ENCODE assay signal across 9 mouse cellular contexts in the genomic region with DNA sequence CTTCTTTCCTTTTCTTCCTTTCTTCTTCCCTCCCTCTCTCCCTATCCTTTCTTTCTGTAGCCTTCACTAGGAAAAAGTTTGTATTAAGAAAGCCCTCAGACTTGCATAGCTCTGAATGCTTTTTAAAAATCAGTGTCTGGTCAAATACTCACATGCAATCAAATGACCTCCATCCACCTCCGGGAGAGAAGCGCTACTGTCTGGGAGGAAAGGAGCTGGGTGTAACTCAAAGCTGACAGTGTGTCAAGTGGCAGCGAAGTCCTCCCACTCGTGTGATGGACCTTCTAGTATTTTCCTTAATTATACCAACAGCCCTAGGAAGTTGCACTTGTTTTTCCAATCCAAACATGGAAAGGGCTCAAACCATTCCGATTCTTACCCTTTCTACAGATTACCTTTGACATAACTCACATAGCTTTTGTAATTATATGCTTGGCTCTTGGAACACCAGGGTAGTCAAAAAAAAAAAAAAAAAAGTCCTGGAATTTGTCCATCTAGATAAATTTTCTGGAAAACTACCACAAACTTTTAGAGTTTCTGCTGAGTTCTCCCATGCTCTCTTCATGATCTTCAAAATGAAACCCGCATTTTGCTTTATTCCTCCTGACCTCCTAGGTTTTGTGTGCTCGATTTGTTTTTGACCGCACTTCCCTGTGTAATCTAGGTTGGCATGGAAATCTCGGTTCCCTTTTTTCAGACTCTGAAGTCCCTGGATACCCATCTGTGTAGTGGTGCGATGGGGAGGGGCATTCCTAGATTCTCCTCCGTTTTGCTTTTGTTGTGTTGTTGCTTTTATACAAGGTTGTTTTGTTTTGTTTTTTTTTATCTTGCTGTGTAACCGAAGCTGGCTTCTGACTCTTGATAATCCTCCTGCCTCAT. TPM values are rescaled to one million over a fixed set of nuclear protein-coding genes. Genes with fewer than 3 reads are reported as not detected.
DNase-seq lines count a peak whose midpoint lies in the region; ATAC-seq and TF ChIP-seq lines count a peak whose summit lies in the region.
"Had no signal": no experiment of that assay in that cellular context is flagged by ENCODE, and none has a peak within 500 bp of the region (broad histone marks: within the 10 kb centered on the region; RNA-seq: fewer than 3 reads in every experiment).

St3gal6 (minus strand) TSS at position 272 of the 879 bp plus-strand sequence.

- no peak for DNase-seq in layer of hippocampus, postnatal 10 days (ENCODE audit: low spot score in 2 of 2)
- DNase-seq in layer of hippocampus, postnatal 25 days (ENCODE audit: extremely low spot score in 1 of 2, low spot score in 1 of 2): no peak
- peak; percentile 95 for DNase-seq in heart, adult 11 months
- no peak for DNase-seq in ovary, adult 18-20 months (ENCODE audit: low spot score)
- no peak for DNase-seq in ovary, postnatal 36 days (ENCODE audit: low spot score)

- WGBS in intestine, postnatal 0 days: 78% methylated on average over 12 of the region's 12 CpGs
- 91% methylated on average over 12 of the region's 12 CpGs for WGBS in midbrain, embryonic 16.5 days

- no peaks in the 10 kb centered on the region for H3K36me3 ChIP-seq in intestine, postnatal 0 days (ENCODE audit: control insufficient read depth, insufficient read depth)
- H3K36me3 ChIP-seq in midbrain, embryonic 16.5 days (ENCODE audit: control insufficient read depth, insufficient read depth, low read length): no peaks in the 10 kb centered on the region

- H3K9ac ChIP-seq in intestine, postnatal 0 days (ENCODE audit: low read depth, low read length): peak within 1 kb of the TSS; percentile 80
- H3K9ac ChIP-seq in midbrain, embryonic 16.5 days (ENCODE audit: low read depth, low read length): peak within 1 kb of the TSS; percentile 70

- TF ChIP-seq POLR2A in bone marrow macrophage, adult 2 months (IDR thresholded peaks at IDR 0.05; ENCODE audit: borderline replicate concordance, low read depth, low read length): no peak

- ATAC-seq in intestine, postnatal 0 days: no peak
- ATAC-seq in midbrain, embryonic 16.5 days: no peak

- no peak for TF ChIP-seq CTCF in bone marrow macrophage, adult 2 months (IDR thresholded peaks at IDR 0.05; ENCODE audit: low read depth, low read length)
- TF ChIP-seq CTCF in intestine, postnatal 0 days (IDR thresholded peaks at IDR 0.05; ENCODE audit: low read depth): no peak

- H3K9me3 ChIP-seq in intestine, postnatal 0 days (ENCODE audit: control insufficient read depth): no peaks in the 10 kb centered on the region
- peaks cover 4% of the 10 kb centered on the region; the same call in 1 of the 2 replicates for H3K9me3 ChIP-seq in midbrain, embryonic 16.5 days (replicated peaks; ENCODE audit: control insufficient read depth, low read length, poor library complexity, severe bottlenecking)

- H3K4me2 ChIP-seq in intestine, postnatal 0 days (replicated peaks; ENCODE audit: low read depth): peak within 1 kb of the TSS; percentile 86
- peak within 1 kb of the TSS; percentile 88 for H3K4me2 ChIP-seq in midbrain, embryonic 16.5 days (ENCODE audit: low read length)

- H3K27ac ChIP-seq in bone marrow macrophage, adult 2 months (ENCODE audit: insufficient read depth, low read depth, low read length): no peak within 1 kb of the TSS
- H3K27ac ChIP-seq in intestine, postnatal 0 days (ENCODE audit: low read depth, low read length): peak within 1 kb of the TSS; percentile 90
- peak within 1 kb of the TSS; percentile 66 for H3K27ac ChIP-seq in midbrain, embryonic 16.5 days (ENCODE audit: low read length)

- H3K4me3 ChIP-seq in bone marrow macrophage, adult 2 months (ENCODE audit: insufficient read depth, low read length): peak within 1 kb of the TSS; percentile 68
- H3K4me3 ChIP-seq in intestine, postnatal 0 days (ENCODE audit: low read depth, low read length): peak within 1 kb of the TSS; percentile 84
- H3K4me3 ChIP-seq in midbrain, embryonic 16.5 days (ENCODE audit: low read depth, low read length): peak within 1 kb of the TSS; percentile 87

- no peaks in the 10 kb centered on the region for H3K27me3 ChIP-seq in intestine, postnatal 0 days (replicated peaks; ENCODE audit: control insufficient read depth, insufficient read depth, low read length)
- no peaks in the 10 kb centered on the region; the same call in 1 of the 2 replicates for H3K27me3 ChIP-seq in midbrain, embryonic 16.5 days (ENCODE audit: control insufficient read depth, insufficient read depth, low read depth, low read length)
- H3K27me3 ChIP-seq: Patski had no signal

- H3K4me1 ChIP-seq in bone marrow macrophage, adult 2 months (ENCODE audit: control insufficient read depth, insufficient read depth, low read length): no peaks in the 10 kb centered on the region
- no peaks in the 10 kb centered on the region; the same call in 1 of the 2 replicates for H3K4me1 ChIP-seq in intestine, postnatal 0 days (replicated peaks; ENCODE audit: control insufficient read depth, insufficient read depth, low read length)
- peaks cover 6% of the 10 kb centered on the region for H3K4me1 ChIP-seq in midbrain, embryonic 16.5 days (ENCODE audit: control insufficient read depth, insufficient read depth, low read length)

RNA-seq across cellular contexts. Expression of gene St3gal6, which starts in this region (rescaled TPM):
- total RNA-seq in layer of hippocampus, postnatal 10 days (2021): 10 to 100 TPM; 16.3 to 19.1 TPM
- total RNA-seq in layer of hippocampus, postnatal 25 days (2021): 10 to 100 TPM in 1 of 2 experiments, 1 to 10 TPM in 1; 9.9 to 15.9 TPM
- 6.6 and 8.5 TPM in 2 replicates for polyA plus RNA-seq in bone marrow macrophage, adult 2 months (2012; ENCODE audit: insufficient read depth, insufficient read length, missing spikeins)
- 32.5 and 32.6 TPM in 2 replicates for polyA plus RNA-seq in intestine, postnatal 0 days (2015; fragmentation: Nextera tagmentation; extraction: Ambion mirVana)
- polyA plus RNA-seq in midbrain, embryonic 16.5 days (2015; fragmentation: Nextera tagmentation; extraction: Ambion mirVana): 12.6 and 13.2 TPM in 2 replicates
